Mouse (Mus musculus): ENCODE results near the gene Tuba1c.

DNA sequence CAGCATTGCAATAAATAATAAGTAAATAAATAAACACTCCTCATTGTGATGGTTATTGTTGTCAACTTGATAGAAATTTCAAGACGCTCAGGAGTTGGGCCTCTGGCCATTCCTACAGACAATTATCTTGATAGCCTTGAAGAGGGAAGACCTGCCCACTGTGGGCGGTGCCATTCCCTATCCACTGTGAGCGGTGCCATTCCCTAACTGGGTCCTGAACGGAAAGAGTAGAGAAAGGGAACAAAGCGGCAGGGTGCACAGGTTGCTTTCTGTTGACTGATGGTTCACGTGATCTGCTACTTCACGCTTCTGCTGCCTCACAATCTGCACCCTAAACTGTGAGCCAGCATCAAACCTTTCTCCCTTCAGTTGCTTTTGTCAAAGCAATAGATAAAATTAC lies 8.4 kb upstream of the Tuba1c start:
- no peak for TF ChIP-seq HCFC1 (IDR thresholded peaks at IDR 0.05; ENCODE audit: borderline replicate concordance, insufficient read depth, low read length)
- no peak for TF ChIP-seq ZC3H11A (IDR thresholded peaks at IDR 0.05; ENCODE audit: borderline replicate concordance, low read depth, low read length)

Measured in ES-E14 (cell line).